Mouse (Mus musculus) heart, adult 2 months (tissue): Measurements from ENCODE around the gene Josd1.

Experiments
- CTCF ChIP-seq: fragments of 200-600 bp; IDR thresholded peaks from 2 replicates; pipeline ENCODE4 v1.8.1; 2022; ENCODE audit warnings: antibody characterized with exemption, mild to moderate bottlenecking, moderate library complexity
- POLR2A ChIP-seq: fragments of 200-500 bp; IDR thresholded peaks from 2 replicates; pipeline ENCODE4 v1.6.1; 2011; ENCODE audit warnings: mild to moderate bottlenecking, low read depth, low read length, control low read depth; ENCODE audit not compliant: insufficient read depth

GRCm38 (mm10) chr15:79733192-79733591 lies 45.5 kb upstream of the Josd1 start:
- TF ChIP-seq CTCF, result no peak
- no peak for TF ChIP-seq POLR2A
